Mouse (Mus musculus): ENCODE data around the gene Olfr1115. TPM values are rescaled to one million over a fixed set of nuclear protein-coding genes. Genes with fewer than 3 reads are reported as not detected.
"Not testable (repeated sequence)": the region's sequence is repeated elsewhere in the genome, so short reads cannot be mapped to it uniquely, and the experiment has no call there.

Olfr1115 gene
- total RNA-seq (2014; fragmentation: Nextera tagmentation) = not detected in 2 replicates
- total RNA-seq (2017) = not detected in 2 replicates

GRCm38 (mm10) chr2:87247713-87248112, at the start of gene Olfr1115:
Olfr1115 (plus strand) TSS chr2:87248013.
- no peak for ATAC-seq (replicated peaks; ENCODE audit: low FRiP score, low TSS enrichment, poor library complexity, severe bottlenecking)

GRCm38 (mm10) chr2:87208670-87209069, 39.1 kb upstream of the Olfr1115 start, which contains the start of gene Olfr1113:
Olfr1113 (plus strand) TSS chr2:87208970.
- ATAC-seq (replicated peaks; ENCODE audit: low FRiP score, low TSS enrichment, poor library complexity, severe bottlenecking) = no peak

- ATAC-seq (replicated peaks; ENCODE audit: low FRiP score, low TSS enrichment, poor library complexity, severe bottlenecking) = no peak
These were observed 19.4 kb downstream of the Olfr1115 start, which contains the start of gene Olfr1116 for GRCm38 (mm10) chr2:87267234-87267633. Olfr1116 (plus strand) TSS chr2:87267534.

GRCm38 (mm10) chr2:87293977-87294376, 46.2 kb downstream of the Olfr1115 start:
- not testable (repeated sequence) for ATAC-seq (replicated peaks; ENCODE audit: low FRiP score, low TSS enrichment, poor library complexity, severe bottlenecking)

Other genes starting within 250 kb of the Olfr1115 start
- not detected in 2 replicates for gene Olfr1102, start 249.6 kb upstream of the Olfr1115 start, total RNA-seq (2014; fragmentation: Nextera tagmentation)
- not detected in 2 replicates for gene Olfr1102, start 249.6 kb upstream of the Olfr1115 start, total RNA-seq (2017)
- gene Olfr1104, start 220.9 kb upstream of the Olfr1115 start, total RNA-seq (2014; fragmentation: Nextera tagmentation) = not detected in 2 replicates
- gene Olfr1104, start 220.9 kb upstream of the Olfr1115 start, total RNA-seq (2017) = not detected in 2 replicates
- not detected in 2 replicates for gene Olfr1105, start 211.5 kb upstream of the Olfr1115 start, total RNA-seq (2014; fragmentation: Nextera tagmentation)
- gene Olfr1105, start 211.5 kb upstream of the Olfr1115 start, total RNA-seq (2017) = not detected in 2 replicates
- gene Olfr1106, start 195.7 kb upstream of the Olfr1115 start, total RNA-seq (2014; fragmentation: Nextera tagmentation) = not detected in 2 replicates
- not detected in 2 replicates for gene Olfr1106, start 195.7 kb upstream of the Olfr1115 start, total RNA-seq (2017)
- not detected in 2 replicates for gene Olfr1107, start 172.2 kb upstream of the Olfr1115 start, total RNA-seq (2014; fragmentation: Nextera tagmentation)
- not detected in 2 replicates for gene Olfr1107, start 172.2 kb upstream of the Olfr1115 start, total RNA-seq (2017)
- not detected in 2 replicates for gene Olfr1109, start 152.0 kb upstream of the Olfr1115 start, total RNA-seq (2014; fragmentation: Nextera tagmentation)
- gene Olfr1109, start 152.0 kb upstream of the Olfr1115 start, total RNA-seq (2017) = not detected in 2 replicates
- not detected in 2 replicates for gene Olfr259, start 133.4 kb upstream of the Olfr1115 start, total RNA-seq (2014; fragmentation: Nextera tagmentation)
- gene Olfr259, start 133.4 kb upstream of the Olfr1115 start, total RNA-seq (2017) = not detected in 2 replicates
- not detected in 2 replicates for gene Olfr1110, start 107.7 kb upstream of the Olfr1115 start, total RNA-seq (2014; fragmentation: Nextera tagmentation)
- gene Olfr1110, start 107.7 kb upstream of the Olfr1115 start, total RNA-seq (2017) = not detected in 2 replicates
- gene Olfr1111, start 95.4 kb upstream of the Olfr1115 start, total RNA-seq (2014; fragmentation: Nextera tagmentation) = not detected in 2 replicates
- not detected in 2 replicates for gene Olfr1111, start 95.4 kb upstream of the Olfr1115 start, total RNA-seq (2017)
- gene Olfr1112, start 60.2 kb upstream of the Olfr1115 start, total RNA-seq (2014; fragmentation: Nextera tagmentation) = not detected in 2 replicates
- gene Olfr1112, start 60.2 kb upstream of the Olfr1115 start, total RNA-seq (2017) = not detected in 2 replicates
- gene Olfr1113, start 39.0 kb upstream of the Olfr1115 start, total RNA-seq (2014; fragmentation: Nextera tagmentation) = not detected in 2 replicates
- gene Olfr1113, start 39.0 kb upstream of the Olfr1115 start, total RNA-seq (2017) = not detected in 2 replicates
- gene Olfr1116, start 19.5 kb downstream of the Olfr1115 start, total RNA-seq (2014; fragmentation: Nextera tagmentation) = not detected in 2 replicates
- not detected in 2 replicates for gene Olfr1116, start 19.5 kb downstream of the Olfr1115 start, total RNA-seq (2017)
- not detected in 2 replicates for gene Olfr1118, start 59.6 kb downstream of the Olfr1115 start, total RNA-seq (2014; fragmentation: Nextera tagmentation)
- gene Olfr1118, start 59.6 kb downstream of the Olfr1115 start, total RNA-seq (2017) = not detected in 2 replicates
- gene Olfr1120, start 106.8 kb downstream of the Olfr1115 start, total RNA-seq (2014; fragmentation: Nextera tagmentation) = not detected in 2 replicates
- not detected in 2 replicates for gene Olfr1120, start 106.8 kb downstream of the Olfr1115 start, total RNA-seq (2017)
- not detected in 2 replicates for gene Olfr1121, start 121.9 kb downstream of the Olfr1115 start, total RNA-seq (2014; fragmentation: Nextera tagmentation)
- gene Olfr1121, start 121.9 kb downstream of the Olfr1115 start, total RNA-seq (2017) = not detected in 2 replicates
- gene Olfr1122, start 137.8 kb downstream of the Olfr1115 start, total RNA-seq (2014; fragmentation: Nextera tagmentation) = not detected in 2 replicates
- not detected in 2 replicates for gene Olfr1122, start 137.8 kb downstream of the Olfr1115 start, total RNA-seq (2017)
- not detected in 2 replicates for gene Olfr1123, start 168.6 kb downstream of the Olfr1115 start, total RNA-seq (2014; fragmentation: Nextera tagmentation)
- not detected in 2 replicates for gene Olfr1123, start 168.6 kb downstream of the Olfr1115 start, total RNA-seq (2017)
- gene Olfr1124, start 182.3 kb downstream of the Olfr1115 start, total RNA-seq (2014; fragmentation: Nextera tagmentation) = not detected in 2 replicates
- not detected in 2 replicates for gene Olfr1124, start 182.3 kb downstream of the Olfr1115 start, total RNA-seq (2017)
- gene Olfr1126, start 205.9 kb downstream of the Olfr1115 start, total RNA-seq (2014; fragmentation: Nextera tagmentation) = not detected in 2 replicates
- gene Olfr1126, start 205.9 kb downstream of the Olfr1115 start, total RNA-seq (2017) = not detected in 2 replicates
- gene Pramel7, start 249.1 kb downstream of the Olfr1115 start, total RNA-seq (2014; fragmentation: Nextera tagmentation) = not detected in 2 replicates
- not detected in 2 replicates for gene Pramel7, start 249.1 kb downstream of the Olfr1115 start, total RNA-seq (2017)

Measured in megakaryocyte-erythroid progenitor cell, adult 5-6 weeks (primary cell).